Mouse (Mus musculus) kidney, adult 2 months (tissue): ENCODE measurements at regions not wholly inside any gene's neighbourhood (a gene's known extent, or its start where the extent isn't known, plus 50 kb on each side); places are given as distances from the start of the nearest gene placed in this dataset.

Experiments
- DNase-seq: peaks from one replicate; pipeline ENCODE4 v3.0.0; 2021
- H3K27ac ChIP-seq: fragments of 200-500 bp; 2 replicates; pipeline ENCODE4 v1.5.1; 2012; ENCODE audit warnings: low read depth, low read length, control low read depth, inconsistent platforms; ENCODE audit not compliant: insufficient read depth
- H3K27me3 ChIP-seq: fragments of 200-500 bp; replicated peaks from 2 replicates; pipeline ENCODE4 v1.6.1; 2012; ENCODE audit warnings: mild to moderate bottlenecking, moderate library complexity, low read length, inconsistent platforms; ENCODE audit not compliant: control insufficient read depth, insufficient read depth
- H3K36me3 ChIP-seq: fragments of 200-500 bp; 2 replicates; pipeline ENCODE4 v1.6.1; 2012; ENCODE audit warnings: mild to moderate bottlenecking, moderate library complexity, low read length, inconsistent platforms; ENCODE audit not compliant: control insufficient read depth, insufficient read depth
- H3K4me1 ChIP-seq: fragments of 200-500 bp; 2 replicates; pipeline ENCODE4 v1.6.1; 2011; ENCODE audit warnings: low read length; ENCODE audit not compliant: control insufficient read depth, insufficient read depth
- H3K4me3 ChIP-seq: fragments of 200-500 bp; 2 replicates; pipeline ENCODE4 v1.5.1; 2011; ENCODE audit warnings: mild to moderate bottlenecking, low read depth, low read length, control low read depth; ENCODE audit not compliant: insufficient read depth
- CTCF ChIP-seq: fragments of 200-500 bp; conservative IDR thresholded peaks from 2 replicates; pipeline ENCODE4 v1.5.1; 2011; ENCODE audit warnings: low read depth, mild to moderate bottlenecking, control low read depth, low read length, moderate library complexity, mixed read lengths; ENCODE audit not compliant: insufficient read depth, insufficient read length
- POLR2A ChIP-seq: fragments of 200-500 bp; IDR thresholded peaks from one replicate; pipeline ENCODE4 v1.6.1; 2011; ENCODE audit warnings: low read depth, low read length, control low read depth
- WGBS: fragments of 180-500 bp; shearing (Covaris S2); methylation state at CpG from one replicate; pipeline ENCODE4 v1.1.7; 2018; 5-methylcytosine and 5-hydroxymethylcytosine counted together

DNA sequence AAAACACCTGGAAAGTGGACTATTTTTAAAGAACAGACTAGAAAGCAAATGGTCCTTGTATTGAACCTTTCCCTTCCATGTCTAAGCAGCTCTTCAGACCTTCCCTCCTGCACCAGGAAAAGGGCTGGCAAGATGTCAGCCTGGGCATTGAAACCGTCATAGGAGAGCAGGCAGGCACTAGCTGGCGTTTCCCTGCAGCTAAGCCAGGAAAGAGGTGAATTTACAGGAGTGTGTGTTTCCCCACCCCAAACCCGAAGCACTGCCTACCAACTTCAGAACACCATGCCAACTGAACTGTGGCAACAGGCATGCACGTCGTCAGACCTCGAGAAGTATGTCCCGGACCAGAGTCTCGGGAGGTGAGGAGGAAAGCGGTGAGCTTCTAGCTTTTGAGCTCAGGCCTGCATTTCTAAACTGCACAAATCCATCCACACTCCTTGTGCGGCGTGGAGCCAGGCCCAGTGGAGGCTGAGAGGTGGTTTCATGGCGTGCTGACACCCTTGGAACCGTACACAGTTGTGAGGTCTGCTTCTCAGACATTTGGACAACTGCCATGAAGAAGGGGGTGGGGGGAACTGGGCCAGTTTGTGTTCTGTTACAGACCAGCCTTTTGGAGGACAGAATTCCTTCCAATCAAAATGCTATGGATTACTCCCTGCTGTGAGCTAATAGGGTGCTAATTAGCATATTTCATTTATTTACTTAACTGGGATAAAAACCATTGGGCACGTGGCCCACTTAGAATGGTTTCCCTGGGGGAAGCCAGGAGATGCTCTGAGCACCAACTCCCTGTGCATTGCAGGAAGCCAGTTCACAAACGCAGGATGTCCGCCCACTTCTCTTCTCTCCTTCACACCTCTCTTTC is 211.6 kb downstream of the Ttll7 start:
- Histone ChIP-seq H3K4me3 (no peak overlapping the region), H3K27me3 (no peaks in the 10 kb centered on the region), H3K27ac (no peak overlapping the region), H3K4me1 (no peaks in the 10 kb centered on the region), H3K36me3 (no peaks in the 10 kb centered on the region)
- TF ChIP-seq POLR2A (no peak), CTCF (no peak)
- no peak for DNase-seq
- 54% methylated on average over 16 of the region's 16 CpGs for WGBS

GRCm38 (mm10) chr3:147064443-147064868 is 212.3 kb downstream of the Ttll7 start:
- TF ChIP-seq POLR2A (no peak), CTCF (no peak)
- H3K4me1 ChIP-seq, result no peaks in the 10 kb centered on the region
- WGBS, result 45% methylated on average over 3 of the region's 3 CpGs
- no peaks in the 10 kb centered on the region for H3K27me3 ChIP-seq
- no peaks in the 10 kb centered on the region for H3K36me3 ChIP-seq
- no peak overlapping the region for H3K4me3 ChIP-seq
- no peak for DNase-seq
- H3K27ac ChIP-seq, result no peak overlapping the region

GRCm38 (mm10) chr3:147070972-147071371 is 218.8 kb downstream of the Ttll7 start:
- H3K36me3 ChIP-seq, result no peaks in the 10 kb centered on the region
- H3K4me3 ChIP-seq, result no peak overlapping the region
- H3K27me3 ChIP-seq, result no peaks in the 10 kb centered on the region
- 76% methylated on average over 2 of the region's 2 CpGs for WGBS
- no peak for DNase-seq
- H3K27ac ChIP-seq, result no peak overlapping the region
- TF ChIP-seq CTCF (no peak), POLR2A (no peak)
- H3K4me1 ChIP-seq, result no peaks in the 10 kb centered on the region

GRCm38 (mm10) chr3:147080197-147080596 is 228.0 kb downstream of the Ttll7 start:
- H3K36me3 ChIP-seq, result no peaks in the 10 kb centered on the region
- no peak for DNase-seq
- no peak overlapping the region for H3K4me3 ChIP-seq
- TF ChIP-seq CTCF, result no peak
- TF ChIP-seq POLR2A, result no peak
- H3K4me1 ChIP-seq, result no peaks in the 10 kb centered on the region
- 72% methylated on average over 3 of the region's 3 CpGs for WGBS
- no peak overlapping the region for H3K27ac ChIP-seq
- no peaks in the 10 kb centered on the region for H3K27me3 ChIP-seq

GRCm38 (mm10) chr3:147080768-147081448 is 228.7 kb downstream of the Ttll7 start:
- no peak overlapping the region for H3K27ac ChIP-seq
- no peaks in the 10 kb centered on the region for H3K4me1 ChIP-seq
- WGBS, result 71% methylated on average over 4 of the region's 4 CpGs
- H3K36me3 ChIP-seq, result no peaks in the 10 kb centered on the region
- TF ChIP-seq POLR2A (no peak), CTCF (no peak)
- H3K27me3 ChIP-seq, result no peaks in the 10 kb centered on the region
- H3K4me3 ChIP-seq, result no peak overlapping the region
- DNase-seq, result no peak

DNA sequence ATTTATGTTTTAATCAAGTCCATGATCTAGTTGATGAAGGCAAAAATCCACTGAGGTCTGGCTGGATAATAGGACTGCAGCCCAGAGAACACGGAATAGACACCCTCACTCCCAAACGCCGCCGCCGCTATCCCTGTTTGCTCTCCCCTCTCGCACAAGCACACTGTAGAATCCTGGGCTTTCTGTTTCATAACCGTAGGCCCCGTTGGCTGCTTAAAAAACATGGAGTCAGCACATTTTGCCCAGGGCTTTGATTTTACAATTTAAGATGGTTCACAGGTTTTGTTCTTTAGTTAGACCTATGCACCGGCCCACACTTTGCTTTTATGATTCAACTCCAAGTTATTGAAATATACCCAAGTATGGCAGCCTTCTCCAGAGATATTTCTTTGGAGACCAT is 229.6 kb downstream of the Ttll7 start:
- TF ChIP-seq POLR2A, result no peak
- TF ChIP-seq CTCF, result no peak
- DNase-seq, result no peak
- no peaks in the 10 kb centered on the region for H3K4me1 ChIP-seq
- no peak overlapping the region for H3K27ac ChIP-seq
- 91% methylated on average over 9 of the region's 9 CpGs for WGBS
- no peak overlapping the region for H3K4me3 ChIP-seq
- no peaks in the 10 kb centered on the region for H3K36me3 ChIP-seq
- no peaks in the 10 kb centered on the region for H3K27me3 ChIP-seq

DNA sequence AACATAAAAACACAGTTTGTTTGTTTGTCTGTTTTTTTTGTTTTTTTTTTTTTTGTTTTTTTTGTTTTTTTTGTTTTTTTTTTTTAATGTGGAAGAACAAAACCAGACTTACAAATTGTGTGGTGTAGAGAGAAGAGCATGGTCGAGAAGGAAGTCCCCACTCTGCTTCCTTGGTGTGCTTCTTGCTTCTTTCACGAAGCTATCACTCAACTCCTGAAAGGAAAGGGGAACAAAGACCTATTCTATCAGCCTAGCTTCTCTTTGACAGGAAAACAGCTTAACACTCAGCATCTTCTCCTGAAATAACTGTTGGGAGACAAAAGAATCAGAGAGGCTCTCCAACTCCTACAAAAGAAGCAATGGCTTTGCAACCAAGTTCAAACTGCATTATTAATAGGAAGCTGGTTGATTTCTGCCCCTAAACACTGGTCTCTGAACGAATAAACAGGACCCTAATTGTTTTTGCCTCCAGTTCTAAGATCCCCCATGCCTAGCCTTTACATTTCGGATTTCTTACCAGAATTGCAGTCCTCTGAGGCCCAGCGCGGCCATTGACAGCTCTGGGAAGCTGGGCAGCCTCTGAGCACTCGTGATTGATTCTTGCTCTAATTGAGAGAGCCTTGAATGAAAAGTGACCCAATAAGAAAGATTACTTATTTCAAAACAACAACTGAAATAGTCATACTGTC is 230.2 kb downstream of the Ttll7 start:
- WGBS, result 73% methylated on average over 7 of the region's 7 CpGs

More for the DNA sequence above, 230.2 kb downstream of the Ttll7 start:
- Histone ChIP-seq H3K4me1 (no peaks in the 10 kb centered on the region), H3K4me3 (no peak overlapping the region), H3K27me3 (no peaks in the 10 kb centered on the region), H3K36me3 (no peaks in the 10 kb centered on the region), H3K27ac (no peak overlapping the region)
- no peak for DNase-seq
- TF ChIP-seq POLR2A, result no peak
- no peak for TF ChIP-seq CTCF
